Mouse (Mus musculus) cerebellum, adult 2 months (tissue): ENCODE data around the gene Cdc42se2. TPM values are rescaled to one million over a fixed set of nuclear protein-coding genes. Genes with fewer than 3 reads are reported as not detected.

ENCODE experiments used
- DNase-seq, 2 experiments: peaks; one replicate each; pipeline ENCODE4 v3.0.0; 2021
- H3K27ac ChIP-seq: fragments of 200-500 bp; 2 replicates; pipeline ENCODE4 v1.5.1; 2012; ENCODE audit warnings: low read length, control low read depth, inconsistent platforms; ENCODE audit not compliant: insufficient read depth
- H3K27me3 ChIP-seq: fragments of 200-500 bp; 2 replicates; pipeline ENCODE4 v1.6.1; 2012; ENCODE audit warnings: inconsistent platforms, mild to moderate bottlenecking, low read length, moderate library complexity; ENCODE audit not compliant: control insufficient read depth, insufficient read depth
- H3K4me1 ChIP-seq: fragments of 200-500 bp; 2 replicates; pipeline ENCODE4 v1.6.1; 2011; ENCODE audit warnings: low read length; ENCODE audit not compliant: control insufficient read depth, insufficient read depth
- H3K4me3 ChIP-seq: fragments of 200-500 bp; replicated peaks from 2 replicates; pipeline ENCODE3; 2011; ENCODE audit warnings: mild to moderate bottlenecking, low read depth, low read length, control low read depth; ENCODE audit not compliant: insufficient read depth
- CTCF ChIP-seq: fragments of 200-500 bp; IDR thresholded peaks from 2 replicates; pipeline ENCODE4 v1.5.1; 2011; ENCODE audit warnings: low read depth, mild to moderate bottlenecking, control low read depth, low read length, moderate library complexity, borderline replicate concordance; ENCODE audit not compliant: insufficient read depth
- POLR2A ChIP-seq: fragments of 200-500 bp; IDR thresholded peaks from 2 replicates; pipeline ENCODE4 v1.6.1; 2011; ENCODE audit warnings: low read length, control low read depth, borderline replicate concordance; ENCODE audit not compliant: insufficient read depth
- WGBS: fragments of 180-500 bp; shearing (Covaris S2); methylation state at CpG from one replicate; pipeline ENCODE4 v1.1.7; 2018; 5-methylcytosine and 5-hydroxymethylcytosine counted together
- polyA plus RNA-seq: library from polyadenylated mRNA; depleted of rRNA; stranded (reverse); fragments of >200 nt; gene quantifications from 2 replicates; pipeline ENCODE4 v1.2.3, GENCODE M21; 2012

The Cdc42se2 gene
- polyA plus RNA-seq, 1 experiment: 61.5 TPM

DNA sequence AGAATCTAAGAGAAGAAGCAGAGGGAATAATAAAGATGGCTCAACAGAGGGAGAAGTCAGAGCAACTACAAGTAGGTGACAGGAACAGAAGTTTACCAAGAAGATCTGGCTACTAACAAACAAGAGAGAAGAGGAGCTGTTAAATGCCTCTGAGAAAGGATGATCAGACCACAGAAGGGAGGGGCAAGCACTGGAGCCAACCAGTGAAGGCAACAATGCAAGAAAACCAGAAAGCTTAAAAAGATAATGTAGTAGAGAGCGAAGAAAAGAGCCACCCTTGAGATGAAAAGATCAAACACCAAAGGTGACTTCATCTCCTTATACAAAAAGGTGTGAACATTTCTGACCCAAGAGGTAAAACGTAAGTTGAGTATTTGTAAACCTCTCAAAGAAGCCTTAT is 46.1 kb downstream of the Cdc42se2 start:
- no peak overlapping the region for H3K4me3 ChIP-seq
- TF ChIP-seq CTCF (no peak), POLR2A (no peak)
- H3K27me3 ChIP-seq: no peaks in the 10 kb centered on the region
- no peak overlapping the region for H3K27ac ChIP-seq
- H3K4me1 ChIP-seq: no peaks in the 10 kb centered on the region
- DNase-seq: no peak
- 97% methylated on average over 2 of the region's 2 CpGs for WGBS

DNA sequence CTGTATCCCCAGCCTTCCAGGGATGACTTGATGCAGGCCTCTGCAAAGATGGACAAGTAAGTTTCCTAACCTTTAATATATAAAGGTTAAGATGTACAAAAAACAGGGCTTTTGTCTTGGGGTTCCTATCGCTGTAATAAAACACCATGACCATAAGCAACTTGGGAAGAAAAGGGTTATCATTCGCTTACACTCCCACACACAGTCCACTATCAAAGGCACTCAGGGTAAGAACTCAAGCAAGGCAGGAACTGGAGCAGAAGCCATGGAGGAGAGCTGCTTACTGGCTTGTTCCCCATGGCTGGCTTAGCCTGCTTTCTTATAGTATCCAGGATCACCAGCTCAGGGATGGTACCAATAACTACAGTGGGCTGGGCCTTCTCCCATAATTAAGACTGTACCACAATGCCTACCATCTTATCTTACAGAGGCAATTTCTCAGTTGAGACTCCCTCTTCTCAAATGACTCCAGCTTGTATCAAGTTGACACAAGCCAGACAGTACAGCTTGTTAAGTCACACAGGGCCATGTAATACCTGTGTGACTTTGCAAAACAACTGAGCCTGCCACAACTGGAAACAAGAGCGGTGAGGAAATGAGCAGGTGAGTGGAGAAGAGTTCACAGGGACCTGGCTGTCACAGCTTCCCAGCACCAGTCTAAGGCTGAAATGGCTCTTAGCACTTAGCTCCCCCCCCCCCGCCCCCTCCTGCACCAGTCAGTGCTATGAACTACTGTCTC is 48.3 kb downstream of the Cdc42se2 start:
- 96% methylated on average over 4 of the region's 4 CpGs for WGBS
- no peak for DNase-seq

DNA sequence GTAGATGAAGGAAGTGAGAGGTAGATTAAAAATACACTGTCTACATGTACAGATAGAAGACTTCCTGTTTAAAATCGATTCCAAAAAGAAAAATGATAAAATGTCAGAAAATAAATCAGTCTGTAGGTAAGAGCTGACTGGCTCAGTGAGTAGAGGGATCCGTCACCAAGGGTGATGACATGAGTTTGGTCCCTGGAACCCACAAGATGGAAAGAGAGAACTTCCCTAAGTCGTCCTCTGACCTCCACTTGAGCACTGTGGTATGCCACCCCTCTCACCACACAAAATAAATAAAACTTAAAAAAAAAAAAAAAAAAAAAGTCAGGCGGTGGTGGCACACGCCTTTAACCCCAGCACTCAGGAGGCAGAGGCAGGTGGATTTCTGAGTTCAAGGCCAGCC is 50.6 kb downstream of the Cdc42se2 start:
- DNase-seq: no peak
- no peaks in the 10 kb centered on the region for H3K27me3 ChIP-seq
- 93% methylated on average over 5 of the region's 5 CpGs for WGBS
- H3K27ac ChIP-seq: no peak overlapping the region
- peaks cover 3% of the 10 kb centered on the region; the same call in 1 of the 2 replicates for H3K4me1 ChIP-seq
- H3K4me3 ChIP-seq: no peak overlapping the region
- TF ChIP-seq CTCF: no peak
- TF ChIP-seq POLR2A: no peak

More for the DNA sequence above, 48.3 kb downstream of the Cdc42se2 start:
- no peak overlapping the region for H3K4me3 ChIP-seq
- TF ChIP-seq POLR2A (no peak), CTCF (no peak)
- H3K27me3 ChIP-seq: no peaks in the 10 kb centered on the region
- H3K4me1 ChIP-seq: no peaks in the 10 kb centered on the region
- no peak overlapping the region for H3K27ac ChIP-seq

DNA sequence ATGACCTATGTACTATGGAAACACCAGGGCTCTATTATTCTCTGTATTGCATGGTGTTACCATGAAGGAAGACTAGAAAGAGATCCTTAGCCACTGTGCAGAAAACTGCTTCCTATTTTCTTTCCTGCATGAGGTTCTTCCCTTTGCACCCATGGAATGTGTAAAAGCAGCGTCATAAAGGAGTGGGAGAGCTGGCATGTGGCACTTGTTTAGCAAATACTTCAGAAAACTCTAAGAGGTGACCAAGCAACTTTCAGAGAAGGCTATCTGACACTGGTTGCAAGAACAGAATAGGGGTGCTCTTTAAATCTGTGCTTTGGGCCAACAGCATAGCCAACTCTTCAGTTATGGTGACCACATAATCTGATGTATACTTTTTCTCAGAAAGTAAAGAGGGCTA is 52.4 kb downstream of the Cdc42se2 start:
- DNase-seq: no peak
- no peak overlapping the region for H3K27ac ChIP-seq
- H3K4me3 ChIP-seq: no peak overlapping the region
- WGBS: 79% methylated on average over 1 of the region's 1 CpGs
- H3K4me1 ChIP-seq: peaks cover 3% of the 10 kb centered on the region; the same call in 1 of the 2 replicates
- H3K27me3 ChIP-seq: no peaks in the 10 kb centered on the region
- TF ChIP-seq CTCF (no peak), POLR2A (no peak)

DNA sequence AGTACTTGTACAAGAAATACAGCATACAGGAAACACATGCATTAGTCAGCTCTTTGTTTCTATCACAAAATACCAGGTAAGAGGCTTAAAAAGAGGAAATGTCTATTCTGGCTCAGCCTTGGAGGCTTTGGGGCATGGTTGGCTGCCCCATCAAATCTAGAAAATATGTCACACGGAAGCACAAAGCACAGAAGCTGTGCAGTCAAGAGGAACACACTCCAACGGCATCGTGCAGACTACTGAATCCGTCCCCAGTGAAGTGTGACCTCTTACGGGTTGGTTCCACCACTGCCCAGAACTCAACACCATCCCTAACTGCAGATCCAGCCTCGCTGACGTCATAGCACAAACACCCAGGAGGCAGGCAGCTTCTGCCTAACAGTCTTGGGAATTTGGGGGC is 53.9 kb downstream of the Cdc42se2 start:
- H3K27me3 ChIP-seq: no peaks in the 10 kb centered on the region
- no peak for DNase-seq
- peaks cover 3% of the 10 kb centered on the region; the same call in 1 of the 2 replicates for H3K4me1 ChIP-seq
- TF ChIP-seq CTCF (no peak), POLR2A (no peak)
- no peak overlapping the region for H3K27ac ChIP-seq
- H3K4me3 ChIP-seq: no peak overlapping the region
- 38% methylated on average over 7 of the region's 7 CpGs for WGBS

DNA sequence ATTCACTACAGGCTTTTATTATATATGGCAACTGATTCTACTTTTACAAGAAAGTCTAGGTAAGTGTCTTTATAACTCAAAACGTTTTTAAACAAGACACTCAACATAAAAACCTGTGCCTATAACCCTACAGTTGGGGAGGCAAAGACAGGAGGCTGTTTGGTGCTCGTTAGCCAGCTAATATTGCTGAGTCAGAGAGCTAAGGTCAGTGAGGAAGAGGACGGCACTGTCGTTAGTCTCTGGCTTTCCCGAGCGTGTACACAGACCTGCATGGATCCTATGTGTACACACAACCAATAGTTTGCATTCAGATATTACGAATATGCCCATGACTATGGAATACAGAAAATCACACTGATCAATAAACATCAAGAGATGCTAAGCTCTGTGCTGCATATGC is 56.1 kb downstream of the Cdc42se2 start:
- Histone ChIP-seq H3K4me3 (no peak overlapping the region), H3K27me3 (no peaks in the 10 kb centered on the region), H3K4me1 (peaks cover 3% of the 10 kb centered on the region; the same call in 1 of the 2 replicates), H3K27ac (no peak overlapping the region)
- TF ChIP-seq CTCF (no peak), POLR2A (no peak)
- 92% methylated on average over 7 of the region's 7 CpGs for WGBS
- no peak for DNase-seq

DNA sequence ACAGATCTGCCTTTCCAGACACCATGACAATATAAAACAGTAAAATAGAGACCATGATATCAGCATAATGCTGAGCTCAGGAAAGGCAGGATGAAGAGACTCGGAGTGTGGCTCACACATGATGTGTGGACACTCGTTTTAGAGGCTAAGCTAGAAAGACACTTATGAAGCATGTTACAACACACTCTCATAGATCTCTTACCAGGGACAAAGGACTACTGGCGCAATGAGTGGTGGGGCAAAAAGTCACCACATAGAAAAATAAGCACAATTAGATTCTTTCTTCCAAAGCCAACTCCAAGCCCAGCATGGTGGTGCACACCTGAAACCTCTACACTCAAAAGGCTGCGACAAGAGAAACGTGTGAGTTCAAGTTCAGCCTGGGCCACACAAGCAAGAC is 56.5 kb downstream of the Cdc42se2 start:
- 94% methylated on average over 5 of the region's 5 CpGs for WGBS
- Histone ChIP-seq H3K27ac (no peak overlapping the region), H3K4me3 (no peak overlapping the region), H3K4me1 (peaks cover 6% of the 10 kb centered on the region), H3K27me3 (no peaks in the 10 kb centered on the region)
- TF ChIP-seq POLR2A (no peak), CTCF (no peak)
- no peak for DNase-seq

DNA sequence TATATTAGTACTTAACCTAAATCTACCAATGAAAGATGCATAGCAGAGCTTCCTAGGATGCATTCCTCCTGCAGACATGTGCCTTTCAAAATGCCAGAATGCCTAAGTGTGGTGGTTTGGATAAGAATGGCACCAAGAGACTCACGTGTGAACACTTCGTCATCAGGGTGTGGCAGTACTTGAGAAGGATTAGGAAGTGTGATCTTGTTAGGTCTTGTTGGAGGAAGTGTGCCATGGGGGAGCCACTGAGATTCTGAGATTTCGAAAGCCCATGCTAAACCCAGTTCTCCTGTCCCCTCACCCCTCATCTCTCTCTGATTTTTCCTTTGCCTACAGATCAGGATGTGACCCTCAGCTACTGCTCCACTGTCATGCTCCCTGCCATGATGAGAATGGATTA is 58.2 kb downstream of the Cdc42se2 start:
- Histone ChIP-seq H3K4me1 (peaks cover 11% of the 10 kb centered on the region), H3K27ac (no peak overlapping the region), H3K27me3 (no peaks in the 10 kb centered on the region), H3K4me3 (no peak overlapping the region)
- WGBS: 96% methylated on average over 3 of the region's 3 CpGs
- no peak for DNase-seq
- TF ChIP-seq POLR2A: no peak
- TF ChIP-seq CTCF: no peak
